In the genomic region with DNA sequence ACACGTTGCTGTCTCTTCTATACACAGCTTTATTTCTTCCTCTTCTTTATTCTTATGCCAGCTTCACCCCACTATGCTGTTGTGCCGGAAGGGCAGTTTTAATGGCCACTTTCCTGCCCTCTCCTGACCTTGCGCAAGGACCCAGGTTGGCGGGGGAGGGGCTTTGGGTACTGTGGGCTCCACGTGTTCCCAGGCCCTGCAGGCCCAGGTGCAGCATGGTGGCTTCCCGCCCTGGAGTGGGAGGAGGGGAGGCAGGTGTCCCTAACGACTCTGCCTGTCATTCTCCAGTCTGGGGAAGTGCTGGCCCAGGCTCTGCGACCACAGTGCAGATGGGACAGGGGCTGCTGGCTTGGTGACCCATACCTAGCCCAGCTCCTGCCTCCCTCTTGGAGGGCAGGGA, we compare ENCODE assay signal across 14 mouse cellular contexts. TPM values are rescaled to one million over a fixed set of nuclear protein-coding genes. Genes with fewer than 3 reads are reported as not detected.
DNase-seq lines count a peak whose midpoint lies in the region; ATAC-seq lines count a peak whose summit lies in the region.
"Had no signal": no experiment of that assay in that cellular context is flagged by ENCODE, and none has a peak within 500 bp of the region (broad histone marks: within the 10 kb centered on the region; RNA-seq: fewer than 3 reads in every experiment).

No protein-coding gene starts in this region.

- no peak overlapping the region for H3K9ac ChIP-seq in liver, embryonic 11.5 days (ENCODE audit: low read depth, low read length)
- H3K9ac ChIP-seq: embryonic facial prominence, embryonic 15.5 days; lung, embryonic 15.5 days had no signal

- ATAC-seq in liver, embryonic 11.5 days (replicated peaks; ENCODE audit: low FRiP score) = no peak
- ATAC-seq: midbrain, embryonic 16.5 days had no signal

- no peak overlapping the region for H3K4me2 ChIP-seq in liver, embryonic 11.5 days
- H3K4me2 ChIP-seq: embryonic facial prominence, embryonic 15.5 days; lung, embryonic 15.5 days had no signal

- no peaks in the 10 kb centered on the region for H3K36me3 ChIP-seq in liver, embryonic 11.5 days (ENCODE audit: control insufficient read depth, insufficient read depth, low read length)
- H3K36me3 ChIP-seq: embryonic facial prominence, embryonic 15.5 days; heart, embryonic 10.5 days; lung, embryonic 15.5 days had no signal

- no peak overlapping the region for H3K4me3 ChIP-seq in liver, embryonic 11.5 days (ENCODE audit: low read depth, low read length)
- H3K4me3 ChIP-seq: embryonic facial prominence, embryonic 15.5 days; heart, embryonic 10.5 days; lung, embryonic 15.5 days had no signal

- 54% methylated on average over 8 of the region's 8 CpGs for WGBS in liver, embryonic 11.5 days

- DNase-seq in liver = peak; percentile 47
- no peak for DNase-seq in liver, embryonic 11.5 days (ENCODE audit: low spot score)
- DNase-seq in kidney, postnatal 25 days = peak; percentile 41 to 78
- peak; percentile 61 for DNase-seq in lung, postnatal 25 days (ENCODE audit: low spot score)
- peak; percentile 82 for DNase-seq in thymus, postnatal 4 days
- DNase-seq in layer of hippocampus, postnatal 14 days (ENCODE audit: low spot score in 2 of 2) = no peak
- DNase-seq in B cell, adult 2 months = no peak
- DNase-seq: cerebellum, adult 8-10 months; right cerebral cortex, adult 18-20 months had no signal

- H3K27ac ChIP-seq in liver, embryonic 11.5 days (ENCODE audit: low read depth, low read length) = no peak overlapping the region
- H3K27ac ChIP-seq: embryonic facial prominence, embryonic 15.5 days; heart, embryonic 10.5 days; lung, embryonic 15.5 days had no signal

- peaks cover 6% of the 10 kb centered on the region for H3K4me1 ChIP-seq in liver, embryonic 11.5 days (replicated peaks; ENCODE audit: control insufficient read depth, insufficient read depth, low read length)

- no peaks in the 10 kb centered on the region for H3K9me3 ChIP-seq in liver, embryonic 11.5 days (ENCODE audit: control insufficient read depth, low read length)
- H3K9me3 ChIP-seq: embryonic facial prominence, embryonic 15.5 days; heart, embryonic 10.5 days; lung, embryonic 15.5 days had no signal

- no peaks in the 10 kb centered on the region for H3K27me3 ChIP-seq in liver, embryonic 11.5 days (replicated peaks; ENCODE audit: control insufficient read depth, insufficient read depth, low read length)
- H3K27me3 ChIP-seq: embryonic facial prominence, embryonic 15.5 days; lung, embryonic 15.5 days had no signal

RNA-seq across cellular contexts. Expression of a gene that starts 4.4 kb away (rescaled TPM):
- 0.94 and 1.0 TPM in 2 replicates for polyA plus RNA-seq in liver, embryonic 11.5 days (2014; fragmentation: Nextera tagmentation; extraction: Ambion mirVana)
- total RNA-seq in layer of hippocampus, postnatal 14 days (2021) = under 1 TPM in 1 of 2 experiments, not detected in 1; 0.31 TPM
- total RNA-seq: left cerebral cortex, postnatal 10 days had no signal
- polyA plus RNA-seq: midbrain, embryonic 16.5 days had no signal

RNA-seq across cellular contexts. Expression of a gene that starts 4.6 kb away (rescaled TPM):
- polyA plus RNA-seq in liver, embryonic 11.5 days (2014; fragmentation: Nextera tagmentation; extraction: Ambion mirVana) = 76.6 and 82.5 TPM in 2 replicates
- total RNA-seq in layer of hippocampus, postnatal 14 days (2021) = 10 to 100 TPM; 12.0 to 12.5 TPM

RNA-seq across cellular contexts. Expression of a gene that starts 14.6 kb away (rescaled TPM):
- polyA plus RNA-seq in liver, embryonic 11.5 days (2014; fragmentation: Nextera tagmentation; extraction: Ambion mirVana) = 195 and 201 TPM in 2 replicates
- total RNA-seq in layer of hippocampus, postnatal 14 days (2021) = 10 to 100 TPM; 47.5 to 48.7 TPM

RNA-seq across cellular contexts. Expression of a gene that starts 15.9 kb away (rescaled TPM):
- polyA plus RNA-seq in liver, embryonic 11.5 days (2014; fragmentation: Nextera tagmentation; extraction: Ambion mirVana) = 55.8 and 60.8 TPM in 2 replicates
- 10 to 100 TPM; 53.9 to 57.2 TPM for total RNA-seq in layer of hippocampus, postnatal 14 days (2021)

RNA-seq across cellular contexts. Expression of a gene that starts 38.9 kb away (rescaled TPM):
- 6.2 and 6.7 TPM in 2 replicates for polyA plus RNA-seq in liver, embryonic 11.5 days (2014; fragmentation: Nextera tagmentation; extraction: Ambion mirVana)
- under 1 TPM; 0.76 to 0.98 TPM for total RNA-seq in layer of hippocampus, postnatal 14 days (2021)

Comparison
In these comparisons a context has a peak if more than half of its experiments do, and no peak if none do; other contexts are left out.
1. DNase-seq: peak in liver (single experiment), kidney, postnatal 25 days (2 of 2), lung, postnatal 25 days (single experiment) and thymus, postnatal 4 days (single experiment); none in liver, embryonic 11.5 days (single experiment), layer of hippocampus, postnatal 14 days (0 of 2) and B cell, adult 2 months (0 of 2).